Mouse (Mus musculus) liver, embryonic 14.5 days (tissue): Measurements from ENCODE around the gene Whrn. TPM values are rescaled to one million over a fixed set of nuclear protein-coding genes. Genes with fewer than 3 reads are reported as not detected.

Experiments
- ATAC-seq: fragments of 200-750 bp; cut with Nextera tagmentation; 2 replicates; pipeline ENCODE4 v1.8.0; 2017; ENCODE audit warnings: moderate number of reproducible peaks, mild to moderate bottlenecking, moderate library complexity; ENCODE audit not compliant: insufficient read depth
- DNase-seq, 3 experiments: peaks; one replicate each; pipeline ENCODE4 v3.0.0-alpha.2; 2012 to 2013; ENCODE audit warnings: low read depth in 3 of 3, low spot score in 3 of 3
- H3K27ac ChIP-seq: fragments of 300-500 bp; sonication (generic); 2 replicates; pipeline ENCODE4 v1.5.1; 2014; ENCODE audit warnings: moderate library complexity, mild to moderate bottlenecking, control low read depth, inconsistent platforms
- H3K27me3 ChIP-seq: fragments of 300-500 bp; sonication (generic); 2 replicates; pipeline ENCODE4 v1.6.1; 2014; ENCODE audit warnings: mild to moderate bottlenecking, low read length, moderate library complexity; ENCODE audit not compliant: control insufficient read depth, insufficient read depth
- H3K36me3 ChIP-seq: fragments of 300-500 bp; sonication (generic); replicated peaks from 2 replicates; pipeline ENCODE4 v1.6.1; 2014; ENCODE audit warnings: low read depth; ENCODE audit not compliant: control insufficient read depth, insufficient read depth
- H3K4me1 ChIP-seq, 2 experiments: fragments of 200-500 bp in 1 of 2; fragments of 300-500 bp in 1 of 2; sonication (generic) in 1 of 2; replicated peaks; 2 replicates each; pipeline ENCODE4 v1.6.1; 2012 to 2014; ENCODE audit warnings: antibody characterized with exemption in 1 of 2, inconsistent platforms in 1 of 2, low read length in 1 of 2; ENCODE audit not compliant: control insufficient read depth in 2 of 2, insufficient read depth in 2 of 2
- H3K4me2 ChIP-seq: fragments of 300-500 bp; sonication (generic); 2 replicates; pipeline ENCODE4 v1.6.1; 2014; ENCODE audit warnings: low read depth, mild to moderate bottlenecking, control low read depth, moderate library complexity
- H3K4me3 ChIP-seq, 2 experiments: fragments of 200-500 bp in 1 of 2; fragments of 300-500 bp in 1 of 2; sonication (generic) in 1 of 2; 2 replicates each; pipeline ENCODE4 v1.5.1; 2012 to 2014; ENCODE audit warnings: low read depth in 2 of 2, low read length in 2 of 2, mild to moderate bottlenecking in 2 of 2, control low read depth in 1 of 2, inconsistent platforms in 1 of 2, moderate library complexity in 1 of 2; ENCODE audit not compliant: insufficient read depth in 1 of 2
- H3K9ac ChIP-seq: fragments of 300-500 bp; sonication (generic); replicated peaks from 2 replicates; pipeline ENCODE4 v1.6.1; 2014; ENCODE audit warnings: mild to moderate bottlenecking, control low read depth, moderate library complexity
- H3K9me3 ChIP-seq: fragments of 300-500 bp; sonication (generic); 2 replicates; pipeline ENCODE4 v1.6.1; 2016; ENCODE audit warnings: low read length, mixed read lengths; ENCODE audit not compliant: control insufficient read depth
- CTCF ChIP-seq: IDR thresholded peaks from 2 replicates; pipeline ENCODE4 v1.5.1; 2016; ENCODE audit warnings: antibody characterized with exemption, low read depth, control low read depth
- EP300 ChIP-seq: IDR thresholded peaks from 2 replicates; pipeline ENCODE4 v1.6.1; 2016; ENCODE audit warnings: antibody characterized with exemption, low read depth
- WGBS: fragments of 180-500 bp; shearing (Covaris S2); extraction: QIAGEN DNeasy Blood & Tissue Kit; methylation state at CpG from one replicate; pipeline ENCODE4 v1.1.7; 2014; ENCODE audit not compliant: insufficient replicate concordance; 5-methylcytosine and 5-hydroxymethylcytosine counted together
- polyA plus RNA-seq, 2 experiments: library from polyadenylated mRNA; depleted of rRNA in 1 of 2; stranded (reverse) in 1 of 2; unstranded in 1 of 2; fragments of >200 nt; fragmentation: Nextera tagmentation in 1 of 2; extraction: Ambion mirVana in 1 of 2; gene quantifications; 2 replicates each; pipeline versions ENCODE4 v1.2.1 to v1.2.3; 2012 to 2014

The Whrn gene
- polyA plus RNA-seq, 2 experiments: 0.29 to 0.61 TPM

DNA sequence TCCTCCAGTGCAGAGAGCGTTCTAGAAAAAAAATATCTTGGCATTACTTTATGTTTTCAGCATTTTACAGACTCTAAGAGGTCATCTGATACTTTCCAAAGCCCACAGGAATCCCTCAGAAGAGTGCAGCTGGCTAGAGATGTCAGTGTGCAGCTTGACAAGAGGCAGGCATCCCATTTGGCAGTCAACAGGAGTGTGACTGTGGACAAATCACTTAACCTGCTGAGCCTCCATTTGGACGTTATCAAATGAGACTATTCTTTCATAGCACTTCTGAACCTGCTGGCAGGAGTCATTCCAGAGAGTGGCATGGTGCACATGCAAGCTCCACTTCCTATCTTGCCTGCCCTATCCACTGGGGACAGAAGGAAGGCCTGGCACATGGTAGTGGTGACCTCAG, 46.4 kb upstream of the Whrn start:
- TF ChIP-seq CTCF (no peak), EP300 (no peak)
- H3K9ac ChIP-seq: no peak overlapping the region
- H3K36me3 ChIP-seq: no peaks in the 10 kb centered on the region
- no peak for DNase-seq
- no peak overlapping the region for H3K4me3 ChIP-seq
- no peak overlapping the region for H3K27ac ChIP-seq
- H3K4me1 ChIP-seq: peaks cover 9 to 22% of the 10 kb centered on the region in 2 experiments
- no peaks in the 10 kb centered on the region for H3K9me3 ChIP-seq
- WGBS: 65% methylated on average over 2 of the region's 2 CpGs
- ATAC-seq: no peak
- H3K27me3 ChIP-seq: no peaks in the 10 kb centered on the region
- H3K4me2 ChIP-seq: no peak overlapping the region

DNA sequence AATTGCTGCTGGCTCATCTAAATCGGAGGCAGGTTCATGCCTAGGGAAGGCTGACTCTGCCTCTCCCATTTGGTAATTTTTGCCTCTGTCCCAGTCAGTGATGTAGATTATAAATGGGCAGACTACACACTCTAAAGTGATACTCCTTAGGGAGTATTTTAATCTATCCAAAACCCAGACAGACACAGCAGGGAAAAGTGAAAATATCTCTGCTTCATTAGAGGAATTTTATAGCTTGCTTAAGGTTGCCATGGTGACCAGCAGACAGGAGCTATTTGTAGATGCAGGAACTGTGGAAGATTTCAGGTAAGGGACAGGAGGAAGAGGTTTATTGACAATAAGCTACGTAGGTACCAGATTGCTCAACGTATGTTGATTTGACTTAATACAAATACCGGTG, 41.8 kb upstream of the Whrn start:
- Histone ChIP-seq H3K36me3 (no peaks in the 10 kb centered on the region), H3K27me3 (no peaks in the 10 kb centered on the region), H3K4me2 (no peak overlapping the region), H3K4me3 (no peak overlapping the region), H3K9ac (no peak overlapping the region), H3K4me1 (no peaks in the 10 kb centered on the region), H3K27ac (no peak overlapping the region), H3K9me3 (no peaks in the 10 kb centered on the region)
- no peak for DNase-seq
- TF ChIP-seq EP300 (no peak), CTCF (no peak)
- no peak for ATAC-seq
- 69% methylated on average over 4 of the region's 4 CpGs for WGBS

DNA sequence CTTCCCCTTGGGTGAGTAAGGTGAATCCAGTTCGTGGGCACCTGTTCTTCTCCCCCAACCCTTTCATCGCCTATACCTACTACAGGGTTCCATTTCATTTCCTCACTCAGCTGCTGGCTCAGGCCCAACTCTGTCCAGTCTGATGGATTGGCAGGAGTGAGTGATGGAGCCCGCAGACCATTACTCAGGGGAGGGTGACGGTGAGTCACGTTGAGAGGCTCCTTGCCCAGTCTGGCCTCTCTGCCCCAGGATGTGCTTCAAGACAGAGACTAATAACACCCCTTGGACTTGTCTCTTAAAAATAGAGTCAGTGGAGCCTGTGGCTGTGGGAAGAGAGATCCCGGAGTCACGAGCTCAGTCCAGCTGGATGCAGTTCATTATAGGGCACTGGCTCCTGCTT, 34.6 kb upstream of the Whrn start:
- Histone ChIP-seq H3K9me3 (no peaks in the 10 kb centered on the region), H3K4me3 (no peak overlapping the region), H3K27me3 (no peaks in the 10 kb centered on the region), H3K4me2 (no peak overlapping the region), H3K4me1 (no peaks in the 10 kb centered on the region), H3K36me3 (no peaks in the 10 kb centered on the region), H3K27ac (no peak overlapping the region), H3K9ac (no peak overlapping the region)
- 61% methylated on average over 7 of the region's 7 CpGs for WGBS
- DNase-seq (no peak), ATAC-seq (no peak)
- TF ChIP-seq CTCF (no peak), EP300 (no peak)

DNA sequence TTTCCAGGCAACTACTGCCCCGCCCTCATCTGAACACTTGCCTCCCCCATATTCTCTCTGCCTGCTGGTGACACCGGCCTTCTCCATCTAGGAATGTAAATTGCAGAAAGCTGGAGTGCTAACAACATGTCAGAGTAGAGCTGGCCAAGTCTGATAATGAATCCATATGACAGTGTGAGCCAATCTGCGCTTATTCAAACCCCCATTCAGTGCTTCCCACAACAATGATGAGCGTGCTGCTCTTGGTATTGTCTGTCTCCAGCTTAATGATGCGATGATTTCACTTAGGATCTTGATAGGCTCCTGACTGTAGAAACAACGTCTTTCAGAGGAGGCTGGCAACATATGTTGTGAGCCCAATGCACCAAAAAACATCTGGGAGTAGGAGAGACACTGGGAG, 33.2 kb upstream of the Whrn start:
- Histone ChIP-seq H3K4me1 (no peaks in the 10 kb centered on the region), H3K4me2 (no peak overlapping the region)

DNA sequence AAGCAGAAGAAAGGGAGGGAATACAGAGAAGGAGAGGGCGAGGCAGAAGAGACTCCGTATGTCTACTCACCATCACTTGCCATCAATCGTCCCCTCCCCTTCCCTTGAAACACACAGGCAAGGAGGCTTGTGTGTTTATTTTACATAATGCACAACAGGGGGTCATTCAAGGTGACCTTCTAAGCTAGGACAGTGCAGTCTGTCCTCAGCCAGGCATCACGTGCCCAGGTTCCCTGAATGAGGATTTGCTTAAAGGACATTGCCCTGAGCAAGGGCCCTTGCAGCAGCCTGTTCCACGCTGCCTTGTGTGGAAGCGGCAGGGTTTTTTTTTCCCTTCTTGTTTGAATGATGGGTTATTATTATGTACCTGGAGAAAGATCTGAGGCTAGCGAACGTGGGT, 29.7 kb upstream of the Whrn start:
- H3K9ac ChIP-seq: no peak overlapping the region

More for the DNA sequence above, 33.2 kb upstream of the Whrn start:
- TF ChIP-seq CTCF (no peak), EP300 (no peak)
- H3K4me3 ChIP-seq: no peak overlapping the region
- 58% methylated on average over 6 of the region's 6 CpGs for WGBS
- ATAC-seq (no peak), DNase-seq (no peak)
- no peaks in the 10 kb centered on the region for H3K9me3 ChIP-seq
- H3K27ac ChIP-seq: no peak overlapping the region
- no peak overlapping the region for H3K9ac ChIP-seq
- no peaks in the 10 kb centered on the region for H3K27me3 ChIP-seq
- H3K36me3 ChIP-seq: no peaks in the 10 kb centered on the region

More for the DNA sequence above, 29.7 kb upstream of the Whrn start:
- no peaks in the 10 kb centered on the region for H3K9me3 ChIP-seq
- no peak overlapping the region for H3K4me3 ChIP-seq
- no peaks in the 10 kb centered on the region for H3K27me3 ChIP-seq
- ATAC-seq (no peak), DNase-seq (no peak)
- H3K4me1 ChIP-seq: no peaks in the 10 kb centered on the region
- TF ChIP-seq EP300 (no peak), CTCF (no peak)
- no peak overlapping the region for H3K27ac ChIP-seq
- 64% methylated on average over 8 of the region's 8 CpGs for WGBS
- H3K4me2 ChIP-seq: no peak overlapping the region
- H3K36me3 ChIP-seq: no peaks in the 10 kb centered on the region
